Mouse (Mus musculus) forebrain, embryonic 16.5 days (tissue): ENCODE data around the gene Ano9. TPM values are rescaled to one million over a fixed set of nuclear protein-coding genes. Genes with fewer than 3 reads are reported as not detected.

ENCODE experiments used
- ATAC-seq: fragments of 200-750 bp; cut with Nextera tagmentation; 2 replicates; pipeline ENCODE4 v1.8.0; 2017; ENCODE audit warnings: mild to moderate bottlenecking, moderate library complexity
- H3K27ac ChIP-seq: fragments of 300-500 bp; sonication (generic); 2 replicates; pipeline ENCODE4 v1.5.1; 2014; ENCODE audit warnings: low read length, control low read depth
- H3K27me3 ChIP-seq: fragments of 300-500 bp; sonication (generic); replicated peaks from 2 replicates; pipeline ENCODE4 v1.6.1; 2014; ENCODE audit warnings: low read length; ENCODE audit not compliant: control insufficient read depth, insufficient read depth
- H3K36me3 ChIP-seq: fragments of 300-500 bp; sonication (generic); 2 replicates; pipeline ENCODE4 v1.6.1; 2014; ENCODE audit not compliant: control insufficient read depth, insufficient read depth
- H3K4me1 ChIP-seq: fragments of 300-500 bp; sonication (generic); replicated peaks from 2 replicates; pipeline ENCODE4 v1.6.1; 2014; ENCODE audit warnings: low read length; ENCODE audit not compliant: control insufficient read depth, insufficient read depth
- H3K4me2 ChIP-seq: fragments of 300-500 bp; sonication (generic); 2 replicates; pipeline ENCODE4 v1.6.1; 2014; ENCODE audit warnings: mild to moderate bottlenecking, low read length, control low read depth
- H3K4me3 ChIP-seq: fragments of 300-500 bp; sonication (generic); replicated peaks from 2 replicates; pipeline ENCODE4 v1.5.1; 2014; ENCODE audit warnings: mild to moderate bottlenecking, low read length, control low read depth
- H3K9ac ChIP-seq: fragments of 300-500 bp; sonication (generic); replicated peaks from 2 replicates; pipeline ENCODE4 v1.6.1; 2014; ENCODE audit warnings: low read depth, low read length, control low read depth
- H3K9me3 ChIP-seq: fragments of 300-500 bp; sonication (generic); 2 replicates; pipeline ENCODE4 v1.6.1; 2016; ENCODE audit warnings: low read length; ENCODE audit not compliant: control insufficient read depth
- WGBS: fragments of 180-500 bp; shearing (Covaris S2); extraction: QIAGEN DNeasy Blood & Tissue Kit; methylation state at CpG from one replicate; pipeline ENCODE4 v1.1.7; 2014; 5-methylcytosine and 5-hydroxymethylcytosine counted together
- polyA plus RNA-seq: library from polyadenylated mRNA; unstranded; fragments of >200 nt; fragmentation: Nextera tagmentation; extraction: Ambion mirVana; gene quantifications from 2 replicates; pipeline ENCODE4 v1.2.1, GENCODE M21; 2015

Ano9 gene
- polyA plus RNA-seq, 1 experiment from 2014 or later, result 0.22 TPM

GRCm38 (mm10) chr7:141120605-141121004 is 3.0 kb upstream of the Ano9 start:
- H3K36me3 ChIP-seq, result no peaks in the 10 kb centered on the region
- no peaks in the 10 kb centered on the region for H3K9me3 ChIP-seq
- peaks cover 3% of the 10 kb centered on the region; the same call in 1 of the 2 replicates for H3K27me3 ChIP-seq
- no peak overlapping the region for H3K4me2 ChIP-seq
- H3K9ac ChIP-seq, result no peak overlapping the region
- no peak overlapping the region for H3K4me3 ChIP-seq
- WGBS, result 91% methylated on average over 3 of the region's 3 CpGs
- H3K27ac ChIP-seq, result no peak overlapping the region
- 0 out of 2 replicates have a peak, but pooled peaks cover 2% of the 10 kb centered on the region for H3K4me1 ChIP-seq
- no peak for ATAC-seq

- Histone ChIP-seq H3K36me3 (no peaks in the 10 kb centered on the region), H3K27me3 (peaks cover 3% of the 10 kb centered on the region; the same call in 1 of the 2 replicates), H3K9me3 (no peaks in the 10 kb centered on the region), H3K9ac (no peak overlapping the region), H3K4me3 (no peak overlapping the region), H3K4me1 (0 out of 2 replicates have a peak, but pooled peaks cover 2% of the 10 kb centered on the region), H3K27ac (no peak overlapping the region), H3K4me2 (no peak overlapping the region)
- WGBS, result 77% methylated on average over 3 of the region's 3 CpGs
- ATAC-seq, result no peak
Observed at GRCm38 (mm10) chr7:141119487-141119886, 1.9 kb upstream of the Ano9 start.

GRCm38 (mm10) chr7:141115874-141116273 is 1.7 kb downstream of the Ano9 start:
- H3K4me1 ChIP-seq, result no peaks in the 10 kb centered on the region
- WGBS, result 90% methylated on average over 9 of the region's 9 CpGs
- no peaks in the 10 kb centered on the region for H3K9me3 ChIP-seq
- peaks cover 3% of the 10 kb centered on the region; the same call in 1 of the 2 replicates for H3K27me3 ChIP-seq
- no peak overlapping the region for H3K27ac ChIP-seq
- H3K9ac ChIP-seq, result no peak overlapping the region
- H3K36me3 ChIP-seq, result no peaks in the 10 kb centered on the region
- H3K4me2 ChIP-seq, result no peak overlapping the region
- no peak overlapping the region for H3K4me3 ChIP-seq
- no peak for ATAC-seq

GRCm38 (mm10) chr7:141103161-141103560 is 14.4 kb downstream of the Ano9 start:
- no peak for ATAC-seq
- H3K27me3 ChIP-seq, result peaks cover 25% of the 10 kb centered on the region

GRCm38 (mm10) chr7:141099911-141100691 is 17.5 kb downstream of the Ano9 start, which contains the start of gene Sigirr:
Gene Sigirr (minus strand): TSS chr7:141100572.
- 1% methylated on average over 56 of the region's 56 CpGs for WGBS
- Histone ChIP-seq H3K27ac (no peak within 1 kb of the TSS), H3K9me3 (no peaks in the 10 kb centered on the region), H3K4me2 (peak within 1 kb of the TSS; percentile 70), H3K36me3 (no peaks in the 10 kb centered on the region), H3K4me3 (peak within 1 kb of the TSS; percentile 47), H3K4me1 (peaks cover 8% of the 10 kb centered on the region), H3K27me3 (peaks cover 25% of the 10 kb centered on the region), H3K9ac (peak within 1 kb of the TSS; percentile 51)
- no peak for ATAC-seq

More at GRCm38 (mm10) chr7:141103161-141103560, 14.4 kb downstream of the Ano9 start:
- H3K9me3 ChIP-seq, result no peaks in the 10 kb centered on the region
- H3K4me3 ChIP-seq, result no peak overlapping the region
- H3K36me3 ChIP-seq, result no peaks in the 10 kb centered on the region
- H3K4me1 ChIP-seq, result peaks cover 8% of the 10 kb centered on the region
- H3K9ac ChIP-seq, result no peak overlapping the region
- H3K27ac ChIP-seq, result no peak overlapping the region
- no peak overlapping the region for H3K4me2 ChIP-seq
- 77% methylated on average over 3 of the region's 3 CpGs for WGBS

- ATAC-seq, result no peak
- no peaks in the 10 kb centered on the region for H3K9me3 ChIP-seq
- H3K36me3 ChIP-seq, result no peaks in the 10 kb centered on the region
- no peak overlapping the region for H3K4me3 ChIP-seq
- no peak overlapping the region for H3K4me2 ChIP-seq
- H3K27ac ChIP-seq, result no peak overlapping the region
- no peak overlapping the region for H3K9ac ChIP-seq
- WGBS, result 85% methylated on average over 5 of the region's 5 CpGs
- peaks cover 30% of the 10 kb centered on the region for H3K27me3 ChIP-seq
- H3K4me1 ChIP-seq, result peaks cover 8% of the 10 kb centered on the region
Observed at GRCm38 (mm10) chr7:141097177-141097576, 20.4 kb downstream of the Ano9 start.

- ATAC-seq, result no peak
- Histone ChIP-seq H3K9ac (no peak overlapping the region), H3K27me3 (peaks cover 30% of the 10 kb centered on the region), H3K27ac (no peak overlapping the region), H3K9me3 (no peaks in the 10 kb centered on the region), H3K4me2 (no peak overlapping the region), H3K36me3 (no peaks in the 10 kb centered on the region), H3K4me1 (peaks cover 8% of the 10 kb centered on the region), H3K4me3 (no peak overlapping the region)
- WGBS, result 33% methylated on average over 6 of the region's 6 CpGs
Observed at GRCm38 (mm10) chr7:141096649-141097056, 21.0 kb downstream of the Ano9 start.

- H3K27me3 ChIP-seq, result peaks cover 27% of the 10 kb centered on the region
- WGBS, result 77% methylated on average over 6 of the region's 6 CpGs
Observed at GRCm38 (mm10) chr7:141096021-141096420, 21.6 kb downstream of the Ano9 start.

GRCm38 (mm10) chr7:141094487-141095205 is 23.0 kb downstream of the Ano9 start:
- Histone ChIP-seq H3K4me3 (no peak overlapping the region), H3K9ac (no peak overlapping the region), H3K27ac (no peak overlapping the region), H3K4me1 (peaks cover under 1% of the 10 kb centered on the region), H3K4me2 (no peak overlapping the region), H3K9me3 (no peaks in the 10 kb centered on the region), H3K27me3 (peaks cover 16% of the 10 kb centered on the region), H3K36me3 (no peaks in the 10 kb centered on the region)
- 72% methylated on average over 12 of the region's 15 CpGs for WGBS
- no peak for ATAC-seq

More at GRCm38 (mm10) chr7:141096021-141096420, 21.6 kb downstream of the Ano9 start:
- ATAC-seq, result no peak
- no peak overlapping the region for H3K27ac ChIP-seq
- H3K4me1 ChIP-seq, result peaks cover 8% of the 10 kb centered on the region
- H3K4me3 ChIP-seq, result no peak overlapping the region
- H3K9ac ChIP-seq, result no peak overlapping the region
- H3K9me3 ChIP-seq, result no peaks in the 10 kb centered on the region
- no peaks in the 10 kb centered on the region for H3K36me3 ChIP-seq
- no peak overlapping the region for H3K4me2 ChIP-seq
